Mouse (Mus musculus) lung, postnatal 36 days (tissue): ENCODE measurements at regions not wholly inside any gene's neighbourhood (a gene's known extent, or its start where the extent isn't known, plus 50 kb on each side); places are given as distances from the start of the nearest gene placed in this dataset.
A peak's percentile ranks its signal among the peaks of the same experiment; 100 is the strongest.

Source experiments
- DNase-seq: peaks from one replicate; pipeline ENCODE4 v3.0.0; 2022; ENCODE audit warnings: mixed read lengths

DNA sequence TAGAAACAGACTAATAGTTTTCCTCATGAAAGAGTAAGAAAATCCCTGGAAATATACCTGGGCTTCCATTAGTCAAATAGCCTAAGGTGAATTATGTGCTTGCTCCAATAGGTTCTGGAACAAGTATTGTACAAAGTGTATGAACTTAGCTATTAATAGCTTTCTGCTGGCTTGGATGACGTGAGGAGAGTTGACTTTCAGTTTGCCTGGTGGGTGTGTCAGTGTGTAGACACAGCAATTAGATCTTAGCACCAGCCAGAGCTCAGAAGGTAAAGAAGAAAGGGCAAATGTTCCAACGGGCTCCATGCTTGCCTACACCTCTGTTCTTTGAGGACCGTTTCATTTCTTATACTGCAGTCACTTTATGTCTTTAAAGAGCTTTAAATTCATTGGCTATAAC lies 654.8 kb upstream of the Mef2c start:
- DNase-seq: no peak

DNA sequence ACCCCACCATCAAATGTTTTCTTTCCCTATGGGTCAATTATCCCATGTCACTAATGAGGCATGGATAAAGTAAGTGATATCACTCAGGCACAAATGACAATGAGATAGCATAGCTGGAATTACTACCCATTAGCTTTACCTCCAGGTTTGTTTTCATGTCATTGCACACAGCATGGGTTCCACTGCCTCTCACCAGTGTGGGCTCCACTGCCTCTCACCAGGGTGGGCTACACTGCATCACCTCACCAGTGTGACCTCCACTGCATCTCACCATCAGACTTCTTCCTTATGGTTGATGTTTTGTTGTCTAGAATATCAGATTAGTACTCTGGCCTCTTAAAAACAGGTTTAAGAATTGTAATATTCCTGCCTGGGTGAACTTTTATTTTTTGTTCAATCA lies 634.0 kb upstream of the Mef2c start:
- DNase-seq: no peak

DNA sequence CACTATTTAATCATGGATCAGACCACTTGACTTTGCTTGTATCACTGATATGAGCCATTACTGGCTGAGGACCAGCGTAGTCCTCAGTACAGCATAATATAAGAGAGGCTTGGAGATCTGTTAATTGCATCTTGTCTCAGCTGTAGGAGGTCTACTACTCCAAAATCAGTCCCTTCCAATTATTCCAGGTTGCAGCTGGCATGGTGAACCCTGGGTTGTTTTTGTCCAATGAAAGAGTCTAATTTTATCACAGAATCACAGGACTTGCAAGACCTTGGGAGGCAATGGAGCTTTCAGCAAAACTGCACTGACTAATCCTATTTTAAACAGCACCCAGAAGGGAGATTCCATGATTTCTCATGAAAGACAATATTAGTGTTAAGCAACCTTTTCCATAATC lies 629.7 kb upstream of the Mef2c start:
- no peak for DNase-seq

DNA sequence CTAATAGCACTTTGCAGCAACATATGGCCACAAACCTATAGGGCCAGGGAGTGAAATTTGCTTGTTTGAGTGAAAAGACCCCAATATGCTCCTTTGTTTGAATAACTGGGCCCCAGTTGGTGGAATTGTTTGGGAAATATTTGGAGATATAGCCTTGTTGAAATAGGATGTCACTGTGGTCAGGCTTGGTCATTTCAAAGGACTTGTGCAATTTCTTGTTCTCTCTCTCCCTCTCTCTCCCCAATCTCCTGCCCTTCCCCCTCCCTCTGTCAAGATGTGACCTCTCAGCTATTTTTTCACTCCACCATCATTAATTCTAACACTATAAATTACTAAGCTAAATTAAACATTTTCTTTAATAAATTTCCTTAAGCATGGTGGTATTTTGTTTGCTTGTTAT lies 620.5 kb upstream of the Mef2c start:
- no peak for DNase-seq

DNA sequence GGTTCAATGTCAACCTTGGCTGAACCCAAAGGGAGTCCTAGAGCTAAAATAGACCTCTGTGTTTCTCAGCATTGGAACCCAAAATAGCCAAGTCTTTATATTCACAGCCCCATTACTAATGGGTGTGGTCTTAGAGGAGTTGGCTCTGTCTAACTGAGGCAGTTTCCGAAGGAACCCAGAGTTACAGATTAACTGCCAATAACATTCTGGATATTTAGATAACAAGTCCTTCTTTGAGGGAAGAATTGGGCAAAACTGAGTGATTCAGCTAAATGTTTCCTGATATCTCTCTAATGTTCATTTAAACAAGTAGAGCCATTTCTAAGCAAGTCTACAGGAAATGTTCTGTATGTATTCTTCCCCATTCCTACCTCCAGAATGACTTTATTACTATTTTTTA lies 615.1 kb upstream of the Mef2c start:
- DNase-seq: no peak

DNA sequence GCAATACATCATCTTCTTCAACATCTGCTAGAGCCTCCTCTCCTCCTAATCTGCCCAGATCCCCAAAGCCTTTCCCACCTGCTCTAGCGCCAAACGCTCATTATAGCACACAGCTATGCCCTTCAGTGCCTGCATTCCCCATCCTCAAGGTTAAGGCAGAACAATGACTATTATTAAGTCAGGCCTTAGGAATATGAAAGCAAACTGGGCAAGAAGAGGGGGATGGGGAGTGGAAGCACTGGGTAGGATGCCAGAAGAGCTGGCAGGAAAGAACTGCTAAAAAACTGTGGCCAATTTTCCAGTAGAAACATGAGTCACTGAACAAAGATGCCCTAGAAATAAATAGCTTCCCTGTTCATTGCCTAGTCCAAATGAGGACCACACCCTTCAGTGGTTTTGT lies 611.1 kb upstream of the Mef2c start:
- peak; percentile 3 for DNase-seq

- DNase-seq: peak; percentile 11
Observed at GRCm38 (mm10) chr13:82899686-82900085, 604.1 kb upstream of the Mef2c start.

- no peak for DNase-seq
Observed at GRCm38 (mm10) chr13:82902160-82902559, 601.7 kb upstream of the Mef2c start.

GRCm38 (mm10) chr13:82903637-82904036 lies 600.2 kb upstream of the Mef2c start:
- no peak for DNase-seq

- DNase-seq: no peak
Observed at GRCm38 (mm10) chr13:82907689-82908088, 596.1 kb upstream of the Mef2c start.

DNA sequence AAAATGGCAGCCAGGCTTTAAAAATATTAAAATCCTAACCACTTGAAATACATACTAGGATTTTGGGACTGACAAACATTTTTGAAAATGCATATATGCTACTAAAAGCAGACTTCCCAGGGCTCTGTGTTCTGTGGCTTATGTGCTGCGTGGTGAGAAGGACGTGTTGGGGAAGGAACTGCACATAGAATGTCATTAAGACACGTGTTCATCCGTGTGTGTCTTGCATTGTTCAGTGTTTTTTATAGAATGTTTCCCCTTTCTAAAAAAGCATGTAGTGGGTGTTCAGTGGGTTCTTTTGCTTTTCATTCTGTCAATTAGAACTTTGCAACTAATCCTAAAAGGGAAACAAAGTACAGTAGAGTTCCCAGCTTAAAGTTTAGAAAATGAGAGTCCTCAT lies 594.7 kb upstream of the Mef2c start:
- DNase-seq: no peak

DNA sequence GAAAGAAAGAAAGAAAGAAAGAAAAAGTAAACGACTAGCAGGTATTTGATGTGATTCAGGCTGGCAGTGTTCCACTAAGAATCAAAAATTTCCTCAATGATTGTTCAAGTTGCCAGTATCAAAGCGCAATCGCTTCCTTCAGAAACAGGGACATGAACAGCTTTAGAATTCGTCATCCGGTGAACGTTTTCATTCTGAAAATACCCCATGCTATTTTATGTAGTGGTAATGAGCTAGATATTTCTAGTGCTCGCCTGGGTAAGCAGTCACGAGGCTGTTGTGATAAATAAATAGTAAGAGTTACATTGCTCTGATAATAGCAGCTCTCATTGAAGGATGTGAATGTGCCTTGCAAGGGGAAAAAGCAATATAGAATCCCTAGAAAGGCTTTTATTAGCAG lies 591.0 kb upstream of the Mef2c start:
- DNase-seq: no peak

DNA sequence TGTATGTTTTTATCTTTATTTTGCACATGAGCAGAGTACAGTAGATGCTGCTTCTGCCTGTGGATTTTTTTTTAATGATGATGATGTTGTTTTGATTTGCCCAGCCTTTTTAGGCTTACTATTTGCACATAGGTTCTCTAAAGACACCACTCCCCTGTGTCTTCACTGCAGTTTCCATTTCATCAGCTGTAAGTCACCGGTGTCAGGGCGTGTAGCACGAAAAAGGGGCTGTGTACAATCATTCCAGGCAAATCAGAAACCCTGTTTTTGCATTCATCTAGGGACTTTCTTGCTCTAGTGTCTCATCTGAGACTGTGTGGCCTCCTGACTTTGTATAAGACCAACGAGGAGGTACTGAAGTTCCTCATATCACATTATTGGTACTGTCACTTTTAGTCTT lies 588.6 kb upstream of the Mef2c start:
- DNase-seq: peak; percentile 15

- no peak for DNase-seq
Observed at GRCm38 (mm10) chr13:82930010-82930409, 573.8 kb upstream of the Mef2c start.

DNA sequence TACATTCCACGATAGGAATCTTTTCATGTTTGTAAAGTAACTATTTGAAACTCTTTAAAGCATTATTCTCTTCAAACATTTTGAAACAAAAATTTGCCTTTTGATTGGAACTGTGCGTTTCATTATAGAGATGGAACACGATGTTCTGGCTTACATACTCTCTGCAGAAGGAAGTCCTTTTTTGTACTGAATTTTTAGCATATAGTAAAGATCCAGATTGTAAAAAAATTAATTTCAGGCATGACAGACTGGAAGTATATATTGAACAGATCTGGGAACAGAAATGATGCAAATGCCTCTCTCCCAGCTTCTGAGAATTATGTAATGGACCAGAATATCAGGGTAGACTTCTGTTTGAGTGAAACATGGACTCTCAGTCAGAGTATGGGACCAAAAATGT lies 566.0 kb upstream of the Mef2c start:
- DNase-seq: no peak

DNA sequence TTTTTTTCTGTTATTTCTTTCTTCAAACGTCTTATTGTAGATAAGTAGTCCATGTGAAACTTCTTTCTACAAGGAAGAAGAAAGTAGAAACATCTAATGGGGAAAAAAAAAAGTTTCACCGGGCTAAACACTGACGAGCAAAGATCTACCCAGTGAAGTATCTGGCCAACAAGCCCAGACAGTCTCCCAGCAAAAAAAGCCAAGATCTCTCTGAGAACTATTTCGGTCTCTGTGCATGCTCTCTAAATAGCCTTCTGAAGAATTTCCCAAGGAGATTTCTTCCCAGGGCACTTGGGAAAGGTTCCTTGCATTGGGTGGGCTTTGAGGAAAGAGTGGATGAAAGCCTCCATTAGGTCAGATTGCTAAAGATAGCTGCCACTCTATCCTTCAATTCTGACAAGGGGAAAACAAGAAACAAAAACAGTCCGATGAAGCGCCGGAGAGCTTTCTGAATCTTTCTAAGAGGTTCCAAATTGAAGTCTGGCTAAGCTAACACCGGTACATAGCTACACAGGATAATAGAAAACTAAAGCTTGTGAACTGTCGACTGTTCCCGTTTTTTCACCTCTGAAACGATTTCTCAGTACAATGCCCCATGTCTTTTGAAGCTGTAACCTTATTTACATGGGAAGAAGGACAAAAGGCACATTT lies 561.0 kb upstream of the Mef2c start:
- DNase-seq: no peak

- DNase-seq: no peak
Observed at GRCm38 (mm10) chr13:82946931-82947330, 556.9 kb upstream of the Mef2c start.

DNA sequence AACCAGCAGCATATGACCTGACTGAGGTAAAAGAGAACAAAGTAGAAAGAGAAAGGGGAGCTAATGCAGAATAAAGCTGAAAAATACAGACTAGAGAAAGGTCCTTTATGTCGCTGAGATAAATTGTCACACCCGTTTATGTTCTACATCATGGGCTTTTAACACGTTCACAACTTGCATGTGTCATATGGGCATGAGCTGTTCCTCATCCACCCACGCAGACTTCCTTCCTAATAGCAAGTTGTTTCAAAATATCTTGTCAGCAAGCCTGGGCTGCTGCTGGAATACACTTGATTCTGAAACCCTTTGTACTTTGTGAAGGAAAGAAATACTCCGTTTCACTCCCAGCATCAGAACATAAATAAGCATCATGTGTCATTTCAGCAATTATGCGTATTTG lies 554.3 kb upstream of the Mef2c start:
- DNase-seq: peak; percentile 75

DNA sequence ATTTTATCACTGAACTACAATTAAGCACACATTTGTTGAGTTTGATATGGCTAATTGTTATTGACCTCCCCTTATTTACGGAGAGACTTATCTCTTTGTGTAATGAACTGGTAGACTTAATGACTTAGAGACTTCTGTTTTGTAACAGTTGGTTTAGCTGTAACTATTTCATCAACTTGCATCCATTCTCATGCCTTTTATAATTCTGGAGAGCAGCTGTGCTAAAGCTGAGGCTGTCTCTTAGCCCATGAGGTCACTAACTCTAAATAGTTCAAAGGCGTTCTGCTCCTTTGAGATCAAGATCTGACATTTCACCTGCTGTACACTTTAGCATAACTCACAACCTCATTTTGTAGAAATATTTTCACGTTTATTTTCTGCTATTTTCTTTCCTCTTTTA lies 541.5 kb upstream of the Mef2c start:
- no peak for DNase-seq

DNA sequence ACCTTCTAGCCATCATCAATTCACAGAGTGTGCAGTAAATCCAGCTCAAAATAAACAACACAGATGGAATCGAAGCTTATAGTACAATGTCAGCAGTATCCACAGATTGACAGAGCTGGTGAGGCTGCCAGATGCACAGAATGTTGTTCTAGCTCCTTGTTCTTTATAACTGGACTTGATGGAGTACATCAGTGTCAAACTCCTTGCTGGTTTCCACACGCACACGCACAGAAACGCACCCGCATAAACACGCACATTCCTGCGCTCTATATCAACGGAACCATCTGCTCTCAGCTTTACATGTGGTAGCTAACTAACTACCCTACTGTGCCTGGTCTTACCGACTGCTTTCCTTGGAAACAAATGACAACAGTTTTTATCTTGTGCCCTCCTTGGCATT lies 532.1 kb upstream of the Mef2c start:
- DNase-seq: no peak

- no peak for DNase-seq
Observed at GRCm38 (mm10) chr13:82974210-82974811, 529.5 kb upstream of the Mef2c start.

DNA sequence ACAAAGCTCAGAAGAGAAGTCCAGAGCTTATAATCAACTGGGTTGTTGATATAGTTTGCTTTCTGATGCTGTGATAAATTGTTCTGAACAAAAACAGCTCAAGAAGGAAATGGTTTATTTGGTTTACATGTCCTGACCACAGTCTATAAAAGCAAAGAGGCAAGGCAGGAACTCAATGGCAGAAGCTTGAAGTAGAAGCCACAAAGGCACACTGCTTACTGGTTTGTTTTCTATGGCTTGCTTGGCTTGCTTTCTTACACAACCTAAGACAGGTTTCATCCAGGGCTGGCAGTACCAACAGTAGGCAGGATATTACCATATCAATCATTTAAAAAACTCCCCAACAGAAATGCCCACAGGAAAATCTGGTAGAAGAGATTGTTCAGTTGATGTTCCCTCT lies 502.7 kb upstream of the Mef2c start:
- DNase-seq: no peak

DNA sequence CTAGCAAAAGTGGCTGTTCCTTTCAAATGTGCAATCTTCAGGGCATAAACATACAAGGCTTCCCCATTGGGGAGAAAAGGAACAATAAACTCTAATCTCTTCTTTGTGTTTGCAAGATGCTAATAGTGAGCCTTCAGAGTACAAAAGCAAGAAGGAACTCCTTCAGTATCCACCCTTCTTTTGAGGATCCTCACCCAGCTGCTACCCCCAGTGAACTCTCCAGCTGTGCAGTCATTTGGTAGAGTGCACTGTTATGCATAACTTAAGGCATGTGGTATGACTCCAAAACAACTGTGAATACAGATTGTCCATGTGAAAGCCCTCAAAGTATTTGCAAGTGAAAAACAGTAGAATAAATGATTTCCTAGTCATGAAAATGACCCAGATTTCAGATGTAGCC lies 487.1 kb upstream of the Mef2c start:
- no peak for DNase-seq

- DNase-seq: peak; percentile 27
Observed at GRCm38 (mm10) chr13:83020829-83021228, 483.0 kb upstream of the Mef2c start.

DNA sequence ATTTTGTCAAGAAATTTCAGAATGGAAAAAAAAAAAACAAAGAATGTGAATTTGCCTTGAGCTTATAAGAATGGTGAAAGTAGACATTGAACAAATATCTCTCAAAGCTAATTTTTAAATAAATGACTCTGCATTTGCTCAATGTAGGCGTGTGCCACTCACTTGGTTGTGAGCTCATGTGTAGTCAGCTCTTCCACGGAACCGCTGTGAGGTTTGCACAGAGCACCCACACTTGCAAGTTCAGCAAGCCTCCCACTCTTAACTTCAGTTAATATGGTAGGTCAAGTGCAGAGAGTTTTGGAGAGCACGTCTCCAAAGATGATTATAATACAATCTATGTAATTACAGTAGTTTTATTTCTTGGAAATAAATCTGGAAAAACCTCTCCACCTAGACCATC lies 479.9 kb upstream of the Mef2c start:
- no peak for DNase-seq
